ENCODE assay signal across 1 mouse cellular context in the genomic region with DNA sequence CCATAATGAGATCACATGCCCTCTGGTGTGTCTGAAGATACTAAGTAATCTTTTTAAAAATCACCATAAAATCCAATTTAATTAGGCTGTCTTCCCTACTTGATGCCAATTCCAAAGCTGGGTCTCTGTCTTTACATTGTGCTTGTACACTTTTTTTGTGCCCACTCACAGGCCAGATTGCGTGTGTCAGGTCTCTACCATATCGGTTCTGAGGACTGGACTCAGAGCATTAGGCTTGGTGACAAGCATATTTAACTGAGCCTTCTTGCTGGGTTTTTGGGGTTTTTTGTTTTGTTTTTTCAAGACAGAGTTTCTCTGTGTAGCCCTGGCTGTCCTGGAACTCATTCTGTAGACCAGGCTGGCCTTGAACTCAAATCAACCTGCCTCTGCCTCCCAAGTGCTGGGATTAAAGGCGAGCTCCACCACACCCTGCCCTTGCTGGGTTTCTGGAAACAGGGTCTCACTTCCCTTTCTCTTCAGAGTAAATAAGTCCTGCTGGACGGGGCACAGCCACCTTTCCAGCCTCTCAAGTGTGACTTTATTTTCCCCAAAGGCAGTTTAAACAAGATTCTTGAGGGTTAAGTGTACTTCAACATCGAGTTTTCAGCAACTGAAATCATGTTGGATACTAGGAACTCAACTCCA.
TF ChIP-seq lines count a peak whose summit lies in the region.

No protein-coding gene starts in this region.

TF ChIP-seq in CH12.LX, 34 proteins besides CTCF, POLR2A, EP300 and RAD21:
- TF ChIP-seq POLR2AphosphoS2 (IDR thresholded peaks at IDR 0.05; ENCODE audit: low read depth, low read length), result peak; percentile 71; the same call in 1 of the 2 replicates
- no peak for TF ChIP-seq MXI1 (IDR thresholded peaks at IDR 0.05; ENCODE audit: low read depth, low read length)
- no peak for TF ChIP-seq TCF12 (IDR thresholded peaks at IDR 0.05; ENCODE audit: low read depth, low read length)
- 0 out of 2 replicates have a peak, but pooled peaks have one; percentile 27 for TF ChIP-seq CHD2 (IDR thresholded peaks at IDR 0.05; ENCODE audit: low read length)
